Mouse (Mus musculus): ENCODE results near the gene Ndufc2. TPM values are rescaled to one million over a fixed set of nuclear protein-coding genes. Genes with fewer than 3 reads are reported as not detected.

Gene Ndufc2
- polyA plus RNA-seq, 1 experiment: 124 TPM

GRCm38 (mm10) chr7:97386106-97386805 is 13.5 kb upstream of the Ndufc2 start:
- no peak overlapping the region for H3K4me3 ChIP-seq (ENCODE audit: insufficient read depth, low read length)
- peaks cover 3% of the 10 kb centered on the region for H3K4me1 ChIP-seq (ENCODE audit: control insufficient read depth, insufficient read depth, low read length)
- TF ChIP-seq CTCF (IDR thresholded peaks at IDR 0.05; ENCODE audit: borderline replicate concordance, insufficient read depth, low read length) (no peak), POLR2A (IDR thresholded peaks at IDR 0.05; ENCODE audit: low read depth, low read length) (no peak)
- no peak overlapping the region for H3K27ac ChIP-seq (ENCODE audit: insufficient read depth, low read length)

GRCm38 (mm10) chr7:97386806-97387370 is 12.9 kb upstream of the Ndufc2 start:
- Histone ChIP-seq H3K4me1 (ENCODE audit: control insufficient read depth, insufficient read depth, low read length) (peaks cover 3% of the 10 kb centered on the region), H3K27ac (ENCODE audit: insufficient read depth, low read length) (no peak overlapping the region), H3K4me3 (ENCODE audit: insufficient read depth, low read length) (no peak overlapping the region)
- TF ChIP-seq CTCF (IDR thresholded peaks at IDR 0.05; ENCODE audit: borderline replicate concordance, insufficient read depth, low read length) (no peak), POLR2A (IDR thresholded peaks at IDR 0.05; ENCODE audit: low read depth, low read length) (no peak)

- Histone ChIP-seq H3K4me1 (ENCODE audit: control insufficient read depth, insufficient read depth, low read length) (peaks cover 3% of the 10 kb centered on the region), H3K4me3 (ENCODE audit: insufficient read depth, low read length) (no peak overlapping the region), H3K27ac (ENCODE audit: insufficient read depth, low read length) (no peak overlapping the region)
- TF ChIP-seq CTCF (IDR thresholded peaks at IDR 0.05; ENCODE audit: borderline replicate concordance, insufficient read depth, low read length) (no peak), POLR2A (IDR thresholded peaks at IDR 0.05; ENCODE audit: low read depth, low read length) (no peak)
These were observed 12.1 kb upstream of the Ndufc2 start for GRCm38 (mm10) chr7:97387561-97388147.

- TF ChIP-seq CTCF (IDR thresholded peaks at IDR 0.05; ENCODE audit: borderline replicate concordance, insufficient read depth, low read length) (no peak), POLR2A (IDR thresholded peaks at IDR 0.05; ENCODE audit: low read depth, low read length) (no peak)
These were observed 11.3 kb upstream of the Ndufc2 start for GRCm38 (mm10) chr7:97388541-97388940.

GRCm38 (mm10) chr7:97391293-97392078 is 8.3 kb upstream of the Ndufc2 start:
- H3K4me3 ChIP-seq (ENCODE audit: insufficient read depth, low read length): no peak overlapping the region
- TF ChIP-seq POLR2A (IDR thresholded peaks at IDR 0.05; ENCODE audit: low read depth, low read length): no peak
- H3K4me1 ChIP-seq (ENCODE audit: control insufficient read depth, insufficient read depth, low read length): no peaks in the 10 kb centered on the region; the same call in 1 of the 2 replicates
- no peak overlapping the region for H3K27ac ChIP-seq (ENCODE audit: insufficient read depth, low read length)

More at GRCm38 (mm10) chr7:97388541-97388940, 11.3 kb upstream of the Ndufc2 start:
- H3K27ac ChIP-seq (ENCODE audit: insufficient read depth, low read length): no peak overlapping the region
- H3K4me3 ChIP-seq (ENCODE audit: insufficient read depth, low read length): no peak overlapping the region
- H3K4me1 ChIP-seq (ENCODE audit: control insufficient read depth, insufficient read depth, low read length): peaks cover 3% of the 10 kb centered on the region

GRCm38 (mm10) chr7:97392079-97392445 is 7.7 kb upstream of the Ndufc2 start:
- TF ChIP-seq CTCF (IDR thresholded peaks at IDR 0.05; ENCODE audit: borderline replicate concordance, insufficient read depth, low read length): no peak
- no peak for TF ChIP-seq POLR2A (IDR thresholded peaks at IDR 0.05; ENCODE audit: low read depth, low read length)

GRCm38 (mm10) chr7:97394375-97394774 is 5.4 kb upstream of the Ndufc2 start:
- Histone ChIP-seq H3K4me3 (ENCODE audit: insufficient read depth, low read length) (no peak overlapping the region), H3K4me1 (ENCODE audit: control insufficient read depth, insufficient read depth, low read length) (no peaks in the 10 kb centered on the region), H3K27ac (ENCODE audit: insufficient read depth, low read length) (no peak overlapping the region)
- TF ChIP-seq CTCF (IDR thresholded peaks at IDR 0.05; ENCODE audit: borderline replicate concordance, insufficient read depth, low read length): no peak
- no peak for TF ChIP-seq POLR2A (IDR thresholded peaks at IDR 0.05; ENCODE audit: low read depth, low read length)

More at GRCm38 (mm10) chr7:97392079-97392445, 7.7 kb upstream of the Ndufc2 start:
- Histone ChIP-seq H3K4me3 (ENCODE audit: insufficient read depth, low read length) (no peak overlapping the region), H3K4me1 (ENCODE audit: control insufficient read depth, insufficient read depth, low read length) (no peaks in the 10 kb centered on the region), H3K27ac (ENCODE audit: insufficient read depth, low read length) (no peak overlapping the region)

GRCm38 (mm10) chr7:97398943-97399342 is 860 bp upstream of the Ndufc2 start:
- Histone ChIP-seq H3K4me1 (ENCODE audit: control insufficient read depth, insufficient read depth, low read length) (peaks cover 6% of the 10 kb centered on the region), H3K27ac (ENCODE audit: insufficient read depth, low read length) (no peak overlapping the region), H3K4me3 (ENCODE audit: insufficient read depth, low read length) (no peak overlapping the region)
- TF ChIP-seq POLR2A (IDR thresholded peaks at IDR 0.05; ENCODE audit: low read depth, low read length) (no peak), CTCF (IDR thresholded peaks at IDR 0.05; ENCODE audit: borderline replicate concordance, insufficient read depth, low read length) (no peak)

GRCm38 (mm10) chr7:97407145-97407544 is 7.3 kb downstream of the Ndufc2 start:
- no peak overlapping the region for H3K4me3 ChIP-seq (ENCODE audit: insufficient read depth, low read length)
- H3K4me1 ChIP-seq (ENCODE audit: control insufficient read depth, insufficient read depth, low read length): no peaks in the 10 kb centered on the region
- no peak overlapping the region for H3K27ac ChIP-seq (ENCODE audit: insufficient read depth, low read length)
- TF ChIP-seq CTCF (IDR thresholded peaks at IDR 0.05; ENCODE audit: borderline replicate concordance, insufficient read depth, low read length) (no peak), POLR2A (IDR thresholded peaks at IDR 0.05; ENCODE audit: low read depth, low read length) (no peak)

All from embryonic fibroblast, embryonic 13.5 days (primary cell).